Mouse (Mus musculus) cortical plate, adult 2 months (tissue): ENCODE data around the gene Plac8.

ENCODE experiments used
- CTCF ChIP-seq: fragments of 200-500 bp; IDR thresholded peaks from 2 replicates; pipeline ENCODE4 v1.5.1; 2011; ENCODE audit warnings: mild to moderate bottlenecking, control low read depth, low read length; ENCODE audit not compliant: insufficient read depth; ENCODE audit errors: extremely low read depth
- POLR2A ChIP-seq: fragments of 200-500 bp; IDR thresholded peaks from 2 replicates; pipeline ENCODE4 v1.6.1; 2011; ENCODE audit warnings: mild to moderate bottlenecking, low read length, control low read depth; ENCODE audit not compliant: insufficient read depth; ENCODE audit errors: extremely low read depth

DNA sequence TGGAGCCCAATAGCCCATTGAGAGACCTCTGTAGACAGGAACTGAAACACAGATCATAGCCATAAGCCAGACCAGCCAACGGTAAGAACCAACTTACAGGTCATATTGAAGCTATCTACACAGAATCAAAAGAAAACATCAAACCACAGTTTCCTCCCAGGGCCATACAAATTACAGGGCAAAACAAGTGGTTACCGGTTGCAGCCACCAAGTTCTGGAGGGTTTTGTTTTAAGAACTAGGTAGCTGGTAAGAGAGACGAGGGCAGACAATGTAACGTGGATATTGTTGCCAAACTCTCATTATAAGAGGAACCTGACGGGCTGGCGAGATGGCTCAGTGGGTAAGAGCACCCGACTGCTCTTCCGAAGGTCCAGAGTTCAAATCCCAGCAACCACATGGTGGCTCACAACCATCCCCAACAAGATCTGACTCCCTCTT is 13.2 kb upstream of the Plac8 start:
- TF ChIP-seq CTCF (no peak), POLR2A (no peak)
